Mouse (Mus musculus): ENCODE results near the gene BC030499.

Gene BC030499

GRCm38 (mm10) chr11:78301357-78302084 is 10.9 kb downstream of the BC030499 start, which contains the start of gene Spag5:
TSS of gene Spag5 (plus strand) at chr11:78301529.
- in situ Hi-C loops (cut with MboI; ENCODE audit: low sequenced_read_pairs): no loop called here

- in situ Hi-C loops (cut with MboI; ENCODE audit: low sequenced_read_pairs): no loop called here
Observed at GRCm38 (mm10) chr11:78305272-78305671, 14.6 kb downstream of the BC030499 start.

- in situ Hi-C loops (cut with MboI; ENCODE audit: low sequenced_read_pairs): no loop called here
Observed at GRCm38 (mm10) chr11:78310861-78311511, 20.3 kb downstream of the BC030499 start.

GRCm38 (mm10) chr11:78313662-78314061 is 23.0 kb downstream of the BC030499 start:
- in situ Hi-C loops (cut with MboI; ENCODE audit: low sequenced_read_pairs): no loop called here

GRCm38 (mm10) chr11:78318411-78318810 is 27.8 kb downstream of the BC030499 start:
- in situ Hi-C loops (cut with MboI; ENCODE audit: low sequenced_read_pairs): no loop called here

GRCm38 (mm10) chr11:78322076-78322831 is 31.6 kb downstream of the BC030499 start:
- in situ Hi-C loops (cut with MboI; ENCODE audit: low sequenced_read_pairs): no loop called here

GRCm38 (mm10) chr11:78322860-78323259 is 32.2 kb downstream of the BC030499 start, which contains the start of gene Aldoc:
TSS of gene Aldoc (plus strand) at chr11:78322968.
- in situ Hi-C loops (cut with MboI; ENCODE audit: low sequenced_read_pairs): no loop called here

GRCm38 (mm10) chr11:78324000-78324785 is 33.6 kb downstream of the BC030499 start:
- in situ Hi-C loops (cut with MboI; ENCODE audit: low sequenced_read_pairs): no loop called here

- in situ Hi-C loops (cut with MboI; ENCODE audit: low sequenced_read_pairs): no loop called here
Observed at GRCm38 (mm10) chr11:78324965-78325364, 34.3 kb downstream of the BC030499 start.

GRCm38 (mm10) chr11:78327215-78327614 is 36.6 kb downstream of the BC030499 start:
- in situ Hi-C loops (cut with MboI; ENCODE audit: low sequenced_read_pairs): no loop called here

GRCm38 (mm10) chr11:78327634-78328511 is 37.2 kb downstream of the BC030499 start, which contains the start of gene Pigs:
TSS of gene Pigs (plus strand) at chr11:78328415.
- in situ Hi-C loops (cut with MboI; ENCODE audit: low sequenced_read_pairs): no loop called here

- in situ Hi-C loops (cut with MboI; ENCODE audit: low sequenced_read_pairs): no loop called here
Observed at GRCm38 (mm10) chr11:78328512-78329056, 37.9 kb downstream of the BC030499 start.

- in situ Hi-C loops (cut with MboI; ENCODE audit: low sequenced_read_pairs): no loop called here
Observed at GRCm38 (mm10) chr11:78332676-78333075, 42.0 kb downstream of the BC030499 start.

GRCm38 (mm10) chr11:78333992-78334391 is 43.4 kb downstream of the BC030499 start:
- in situ Hi-C loops (cut with MboI; ENCODE audit: low sequenced_read_pairs): no loop called here

GRCm38 (mm10) chr11:78337040-78337439 is 46.4 kb downstream of the BC030499 start:
- in situ Hi-C loops (cut with MboI; ENCODE audit: low sequenced_read_pairs): no loop called here

- in situ Hi-C loops (cut with MboI; ENCODE audit: low sequenced_read_pairs): no loop called here
Observed at GRCm38 (mm10) chr11:78341702-78342101, 51.1 kb downstream of the BC030499 start.

- in situ Hi-C loops (cut with MboI; ENCODE audit: low sequenced_read_pairs): no loop called here
Observed at GRCm38 (mm10) chr11:78343381-78344327, 53.0 kb downstream of the BC030499 start, which contains the start of gene Unc119. TSS of gene Unc119 (plus strand) at chr11:78343482.

- in situ Hi-C loops (cut with MboI; ENCODE audit: low sequenced_read_pairs): no loop called here
Observed at GRCm38 (mm10) chr11:78344328-78344889, 53.8 kb downstream of the BC030499 start.

Data from CH12F3 (cell line).